Mouse (Mus musculus): ENCODE results near the gene Slc5a4b.

DNA sequence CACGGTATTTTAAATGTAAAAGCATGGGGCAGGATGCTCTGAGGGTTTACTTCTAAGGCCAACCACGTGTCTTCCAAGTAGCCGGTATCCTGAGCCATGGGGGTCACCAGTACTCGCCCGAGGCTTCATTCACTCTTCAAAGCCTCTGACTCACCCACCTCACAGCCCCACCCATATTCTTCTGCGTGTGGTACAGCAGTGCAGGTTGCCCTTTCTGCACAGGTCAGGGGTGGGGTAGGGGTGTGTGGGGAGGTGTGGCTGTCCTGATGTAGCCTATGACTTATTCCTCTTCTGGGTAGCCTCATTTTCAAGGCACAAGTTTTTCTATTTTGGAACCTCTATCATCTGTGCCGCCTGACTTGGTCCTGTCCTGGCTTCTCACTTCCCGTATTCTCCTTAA, 36.1 kb upstream of the Slc5a4b start:
- TF ChIP-seq CTCF (IDR thresholded peaks at IDR 0.05; ENCODE audit: low read depth): no peak
- no peak for TF ChIP-seq EP300 (IDR thresholded peaks at IDR 0.05; ENCODE audit: low read depth)

Measured in liver, postnatal 0 days (tissue).